Mouse (Mus musculus) spleen, postnatal 14 days (tissue): ENCODE measurements around the gene Slc18b1.
A peak's percentile ranks its signal among the peaks of the same experiment; 100 is the strongest.
"Not testable (repeated sequence)": the region's sequence is repeated elsewhere in the genome, so short reads cannot be mapped to it uniquely, and the experiment has no call there.

Source experiments
- DNase-seq, 2 experiments: peaks; one replicate each; pipeline ENCODE4 v3.0.0; 2021 to 2022; ENCODE audit warnings: low spot score in 2 of 2

The Slc18b1 gene

DNA sequence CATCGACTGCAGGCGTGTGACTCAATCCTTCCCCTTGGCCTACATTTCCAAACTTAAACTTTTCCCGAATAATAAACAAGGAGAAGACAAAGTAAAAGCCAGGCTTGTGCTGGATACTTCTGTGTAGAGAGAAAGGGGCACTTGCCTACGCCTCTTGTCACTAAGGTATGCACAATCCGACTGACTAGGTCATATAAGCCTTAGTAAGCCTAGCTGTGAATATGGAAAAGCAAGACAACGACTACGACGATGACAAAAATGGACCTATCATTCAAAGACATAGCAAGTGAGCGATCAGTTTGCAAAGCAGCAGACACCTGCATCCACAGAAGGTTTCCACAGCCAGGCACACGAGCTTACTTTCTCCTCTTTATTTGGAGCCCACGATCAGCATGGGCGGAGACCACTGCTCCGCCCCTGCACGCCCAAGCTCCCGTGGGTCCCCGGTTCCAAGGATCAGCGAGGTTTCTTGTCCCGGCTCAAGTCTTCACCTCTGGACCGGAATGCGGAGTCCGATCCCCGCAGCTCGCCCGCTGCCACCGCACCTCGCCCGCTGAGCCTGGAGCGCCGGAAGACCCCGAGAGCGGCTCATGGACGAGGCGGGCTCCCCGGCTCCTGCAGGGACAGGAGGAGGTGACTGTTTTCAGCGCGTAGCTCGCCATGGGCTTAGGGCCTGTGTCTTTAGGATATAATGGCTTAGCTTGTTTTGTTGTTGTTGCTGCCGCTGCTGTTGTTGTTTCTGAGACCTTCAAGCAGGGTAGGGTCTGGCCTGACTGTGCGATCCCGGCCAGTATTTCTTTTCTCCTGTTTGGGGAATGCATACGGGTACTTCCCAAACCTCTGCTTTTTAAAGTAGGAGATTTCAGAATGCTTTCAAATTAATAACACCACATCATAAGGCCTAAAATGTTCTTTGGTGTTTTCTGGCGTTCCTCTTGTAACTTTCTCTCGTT, at the start of gene Slc18b1:
Slc18b1 (plus strand) TSS at position 436 of the 953 bp plus-strand sequence.
- peak in 1 of 2 experiments; percentile 2 for DNase-seq

DNA sequence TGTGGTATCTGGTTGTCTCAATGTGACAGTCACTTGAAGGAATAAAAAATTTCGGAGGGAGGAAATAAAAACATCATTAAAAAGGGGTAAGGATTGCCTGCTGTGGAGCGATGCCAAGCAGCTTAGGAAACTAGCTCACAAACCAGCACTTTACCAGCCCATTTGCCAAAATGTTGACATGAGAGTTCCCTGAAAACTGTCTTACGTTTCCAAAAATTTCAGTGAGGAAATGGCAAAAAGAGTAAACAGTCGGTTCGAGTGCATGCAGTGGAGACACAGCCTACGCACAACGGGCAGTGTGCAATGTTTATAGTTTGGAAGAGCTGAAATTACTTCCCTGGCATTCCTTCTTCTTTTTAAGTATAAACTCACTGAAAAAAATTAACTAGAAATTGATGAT, 42.6 kb upstream of the Slc18b1 start:
- DNase-seq = no peak

GRCm38 (mm10) chr10:23777288-23777945, 19.4 kb upstream of the Slc18b1 start:
- DNase-seq = no peak

DNA sequence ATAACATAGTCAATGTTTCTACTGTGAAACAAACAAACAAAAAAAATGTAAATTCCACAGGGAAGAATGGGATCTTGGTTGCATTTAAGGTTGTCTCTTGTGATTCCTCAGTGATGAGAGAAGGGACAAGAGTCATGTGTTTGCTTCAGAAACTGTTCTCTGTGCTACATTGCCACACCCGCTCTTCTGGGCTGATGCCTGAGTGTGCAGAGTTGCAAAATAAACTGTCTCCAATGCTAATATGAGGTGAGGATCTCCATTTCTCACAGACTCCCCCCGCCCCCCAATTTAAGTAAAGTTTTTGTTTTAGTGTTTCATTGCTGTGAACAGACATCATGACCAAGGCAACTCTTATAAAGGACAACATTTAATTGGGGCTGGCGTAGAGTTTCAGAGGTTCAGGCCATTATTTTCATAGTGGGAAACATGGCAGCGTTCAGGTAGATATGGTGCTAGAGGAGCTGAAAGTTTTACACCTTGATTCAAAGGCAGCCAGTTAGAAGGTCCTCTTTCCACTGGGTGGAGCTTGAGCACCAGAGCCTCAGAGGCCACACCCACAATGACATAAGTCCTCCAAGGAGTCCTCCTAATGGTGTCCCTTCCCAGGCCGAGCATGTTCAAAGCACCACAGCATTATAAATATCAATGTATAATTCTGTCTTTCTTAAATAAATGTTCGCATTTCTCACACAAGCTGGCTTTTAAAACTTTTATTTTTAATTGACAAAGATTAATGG, 16.1 kb upstream of the Slc18b1 start:
- DNase-seq = no peak

GRCm38 (mm10) chr10:23781760-23782735, 14.7 kb upstream of the Slc18b1 start:
- DNase-seq = no peak

DNA sequence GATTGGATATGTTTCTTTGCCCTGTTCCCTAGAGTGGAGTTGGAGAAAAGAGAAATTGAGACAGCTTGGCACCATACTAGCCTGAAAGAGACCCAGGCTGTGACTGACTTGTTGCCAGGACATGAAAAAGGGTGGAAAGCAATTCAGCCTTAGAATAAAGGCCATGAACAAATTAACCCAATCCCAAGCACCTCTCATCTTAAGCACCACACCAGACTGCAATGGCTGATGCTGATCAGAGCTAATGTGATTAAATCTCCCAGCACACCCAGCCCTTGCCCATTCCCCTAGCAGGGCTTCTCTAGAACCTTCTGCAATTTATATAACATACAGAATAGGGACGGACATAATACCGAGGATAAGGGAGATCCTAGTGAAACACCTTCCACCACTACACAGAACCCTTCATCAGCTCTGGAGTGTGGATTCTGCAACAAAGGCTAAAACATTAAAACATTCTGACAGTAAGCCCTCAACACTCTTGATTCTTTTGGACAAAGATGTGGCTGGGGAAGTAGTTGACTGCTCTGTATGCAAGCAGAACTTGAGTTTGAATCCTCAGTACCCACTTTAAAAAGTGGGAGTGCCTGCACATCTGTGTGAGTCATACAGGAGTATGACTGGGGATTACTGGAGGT, 13.8 kb upstream of the Slc18b1 start:
- no peak for DNase-seq

GRCm38 (mm10) chr10:23783493-23783884, 13.3 kb upstream of the Slc18b1 start:
- DNase-seq = no peak

DNA sequence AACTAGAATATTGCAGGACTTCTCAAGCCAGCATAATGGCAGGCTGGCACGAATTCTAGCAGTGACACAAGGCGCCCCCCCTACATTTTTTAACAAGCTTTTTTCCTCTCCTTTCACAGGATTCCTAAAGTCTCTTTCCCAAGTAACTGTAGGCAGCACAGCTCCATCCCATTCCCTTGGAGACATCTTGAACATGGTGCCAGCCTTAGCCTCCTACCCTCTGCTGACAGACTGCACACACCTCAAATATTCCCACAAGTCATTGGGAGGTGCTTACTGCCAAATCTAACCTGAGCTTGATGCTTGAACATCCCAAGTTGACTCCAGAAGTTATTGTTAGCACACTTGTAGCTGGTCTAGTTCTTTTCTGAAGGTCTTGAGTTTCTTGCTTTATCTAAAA, 12.7 kb upstream of the Slc18b1 start:
- no peak for DNase-seq

- not testable (repeated sequence) for DNase-seq
These were observed 11.2 kb upstream of the Slc18b1 start for GRCm38 (mm10) chr10:23785599-23785998.

DNA sequence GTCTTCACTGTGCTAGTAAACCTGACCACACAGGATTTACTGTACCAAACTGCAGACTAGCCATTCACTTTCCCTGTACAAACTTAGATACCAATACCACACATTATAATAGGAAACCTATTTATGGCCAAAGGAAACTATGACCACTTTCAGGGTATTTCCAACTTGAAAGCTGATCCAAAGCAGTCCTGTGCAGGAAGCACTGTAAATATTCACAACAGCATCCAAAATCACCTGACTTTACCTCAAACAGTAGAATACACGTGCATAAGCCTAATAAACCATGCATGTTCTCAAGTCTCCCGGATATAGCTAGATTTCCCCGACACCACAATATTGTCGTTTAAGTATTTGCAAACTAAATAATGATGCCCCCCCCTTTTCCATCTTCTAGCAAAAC, 10.7 kb upstream of the Slc18b1 start:
- no peak for DNase-seq

DNA sequence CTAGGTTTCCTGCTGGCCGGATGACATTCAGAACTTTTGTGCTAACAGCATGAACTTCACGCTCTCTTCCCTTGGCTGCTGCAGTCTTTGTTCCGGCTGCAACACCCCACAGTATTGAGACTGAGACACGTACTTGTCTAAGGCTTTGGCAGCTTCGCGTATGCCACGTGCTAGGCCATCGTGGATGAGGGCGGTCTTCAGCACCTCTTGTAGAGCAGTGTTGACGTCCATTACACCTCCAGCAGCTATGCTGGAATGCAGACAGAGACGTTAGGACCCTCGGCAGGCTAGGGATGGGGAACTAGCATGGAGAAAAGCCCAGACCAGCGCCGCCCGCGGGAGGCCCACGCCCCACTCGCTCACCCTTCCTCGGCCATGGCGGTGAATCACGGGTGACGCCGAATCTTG, 10.2 kb upstream of the Slc18b1 start:
- not testable (repeated sequence) for DNase-seq

DNA sequence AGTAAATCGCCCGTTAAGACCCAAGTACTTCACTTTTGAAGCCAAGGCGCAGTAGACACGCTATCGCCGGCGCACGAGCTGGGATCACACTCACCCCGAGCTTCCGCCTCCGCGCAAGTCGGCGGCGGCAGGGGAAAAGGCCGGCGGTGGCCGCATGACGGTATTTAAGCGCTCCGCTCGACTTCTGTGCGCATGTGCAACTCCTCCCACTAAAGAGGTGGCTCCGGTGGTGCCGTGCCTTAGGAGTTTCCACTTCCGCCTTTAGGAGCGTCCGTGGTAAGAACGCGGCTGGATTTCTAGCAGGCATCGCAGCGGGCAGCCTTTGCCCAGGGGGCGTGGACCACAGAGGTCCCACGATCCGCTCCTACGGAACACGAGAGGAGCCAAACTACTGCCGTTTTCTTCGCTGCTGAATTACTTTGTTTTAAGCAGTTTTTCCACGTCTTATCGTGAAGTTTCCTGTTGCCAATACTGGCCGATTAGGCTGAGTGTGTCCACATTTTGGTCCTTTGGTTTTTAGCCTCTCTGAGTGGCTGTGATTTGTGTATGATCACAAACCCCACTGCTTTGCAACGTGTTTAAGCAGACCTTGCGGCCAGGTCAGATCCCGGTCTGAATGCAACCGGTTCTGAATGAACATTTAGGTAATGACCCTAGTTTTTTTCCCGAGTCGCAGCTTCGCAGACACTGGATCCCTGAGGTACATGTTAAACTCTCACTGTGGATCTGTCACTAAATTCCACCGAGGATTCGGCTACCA, 9.5 kb upstream of the Slc18b1 start, which contains the start of gene Rps12:
Rps12 (minus strand) TSS at position 214 of the 760 bp plus-strand sequence.
- DNase-seq = peak; percentile 99

DNA sequence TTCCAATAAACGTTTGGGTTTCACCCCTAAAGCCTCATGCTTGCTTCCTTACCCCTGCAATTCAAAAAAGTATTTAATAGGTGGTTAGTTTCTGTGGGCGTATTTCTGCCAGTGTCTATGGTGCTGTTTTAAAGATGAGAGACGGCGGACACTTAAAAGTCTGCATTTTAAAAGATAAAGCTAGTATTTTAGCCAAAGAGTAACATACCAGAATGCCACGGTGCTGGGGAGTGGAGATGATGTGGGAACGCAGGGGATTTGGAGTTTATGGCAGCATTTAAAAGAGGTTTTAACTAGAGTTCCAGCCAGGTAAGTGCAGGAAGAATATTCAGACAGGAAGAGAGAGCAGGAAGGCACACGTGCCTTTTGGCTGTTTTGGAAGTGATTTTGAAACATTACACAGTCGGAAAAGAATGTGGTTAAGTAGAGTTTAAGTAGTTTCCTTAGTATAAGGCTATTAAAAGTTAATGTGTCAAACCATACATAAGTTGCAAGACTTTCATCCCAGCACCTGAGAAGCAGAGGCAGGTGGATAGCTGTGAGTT, 8.7 kb upstream of the Slc18b1 start:
- DNase-seq = no peak

- DNase-seq = no peak
These were observed 790 bp upstream of the Slc18b1 start for GRCm38 (mm10) chr10:23795871-23796520.

GRCm38 (mm10) chr10:23797606-23798005, 820 bp downstream of the Slc18b1 start:
- DNase-seq = no peak

DNA sequence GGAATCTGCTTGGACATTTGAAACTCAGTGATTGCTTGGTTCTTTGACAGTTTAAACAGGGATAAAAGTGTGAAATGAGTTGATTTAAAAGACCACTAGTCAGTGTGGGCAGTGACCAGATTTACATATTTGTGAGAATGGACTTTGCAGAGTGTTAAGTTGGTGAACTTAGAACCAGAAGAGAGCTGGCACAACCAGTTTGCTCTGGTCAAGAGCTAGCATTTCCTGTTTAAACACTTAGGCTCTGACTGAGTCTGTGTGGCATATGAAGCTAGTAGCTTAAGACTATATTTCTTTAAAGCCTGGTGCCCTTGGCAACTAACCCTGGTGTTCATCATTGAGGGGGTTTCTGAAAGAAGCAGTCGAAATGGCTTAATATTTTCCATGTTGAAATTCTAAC, 1.4 kb downstream of the Slc18b1 start:
- DNase-seq = no peak

DNA sequence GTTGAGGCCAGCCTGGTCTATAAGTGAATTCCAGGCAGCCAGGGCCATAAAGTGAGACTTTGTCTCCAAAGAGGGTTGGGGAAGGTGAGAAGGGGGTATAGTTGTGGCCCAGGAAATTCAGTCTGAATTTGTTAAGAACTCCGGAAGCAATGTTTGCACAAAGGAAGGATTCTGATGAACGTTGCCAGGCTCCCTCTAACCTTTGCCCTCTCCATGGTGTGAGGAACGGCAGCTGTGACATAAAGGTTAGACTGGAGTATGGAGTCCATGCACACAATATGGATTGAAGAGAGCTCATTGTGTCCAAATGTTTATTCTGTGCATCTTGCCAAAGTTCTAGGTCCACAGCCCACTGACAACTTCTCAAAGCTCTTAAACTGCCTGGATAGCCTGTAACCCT, 3.1 kb downstream of the Slc18b1 start:
- no peak for DNase-seq

DNA sequence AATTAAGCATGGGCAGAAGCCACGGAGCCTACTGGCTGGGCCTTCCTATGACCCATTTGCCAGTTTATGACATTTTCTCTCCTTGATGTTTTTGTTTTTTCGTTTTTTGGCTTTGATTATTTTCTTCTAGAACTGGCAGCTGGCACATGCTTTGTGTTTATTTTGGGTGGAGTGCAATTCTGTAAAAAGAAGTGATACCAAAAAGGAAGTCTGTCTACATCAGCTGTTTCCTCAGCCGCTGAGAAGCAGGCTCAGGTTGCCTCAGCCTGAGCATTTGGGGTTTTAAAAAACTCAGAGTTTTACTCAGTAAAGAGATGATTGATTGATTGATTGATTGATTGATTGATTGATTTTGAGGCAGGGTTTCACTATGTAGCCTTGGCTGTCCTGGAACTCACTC, 6.1 kb downstream of the Slc18b1 start:
- DNase-seq = no peak

- no peak for DNase-seq
These were observed 7.9 kb downstream of the Slc18b1 start for GRCm38 (mm10) chr10:23804665-23805064.
